Mouse (Mus musculus): ENCODE data around the gene Mthfsd.
A peak's percentile ranks its signal among the peaks of the same experiment; 100 is the strongest.

The Mthfsd gene

DNA sequence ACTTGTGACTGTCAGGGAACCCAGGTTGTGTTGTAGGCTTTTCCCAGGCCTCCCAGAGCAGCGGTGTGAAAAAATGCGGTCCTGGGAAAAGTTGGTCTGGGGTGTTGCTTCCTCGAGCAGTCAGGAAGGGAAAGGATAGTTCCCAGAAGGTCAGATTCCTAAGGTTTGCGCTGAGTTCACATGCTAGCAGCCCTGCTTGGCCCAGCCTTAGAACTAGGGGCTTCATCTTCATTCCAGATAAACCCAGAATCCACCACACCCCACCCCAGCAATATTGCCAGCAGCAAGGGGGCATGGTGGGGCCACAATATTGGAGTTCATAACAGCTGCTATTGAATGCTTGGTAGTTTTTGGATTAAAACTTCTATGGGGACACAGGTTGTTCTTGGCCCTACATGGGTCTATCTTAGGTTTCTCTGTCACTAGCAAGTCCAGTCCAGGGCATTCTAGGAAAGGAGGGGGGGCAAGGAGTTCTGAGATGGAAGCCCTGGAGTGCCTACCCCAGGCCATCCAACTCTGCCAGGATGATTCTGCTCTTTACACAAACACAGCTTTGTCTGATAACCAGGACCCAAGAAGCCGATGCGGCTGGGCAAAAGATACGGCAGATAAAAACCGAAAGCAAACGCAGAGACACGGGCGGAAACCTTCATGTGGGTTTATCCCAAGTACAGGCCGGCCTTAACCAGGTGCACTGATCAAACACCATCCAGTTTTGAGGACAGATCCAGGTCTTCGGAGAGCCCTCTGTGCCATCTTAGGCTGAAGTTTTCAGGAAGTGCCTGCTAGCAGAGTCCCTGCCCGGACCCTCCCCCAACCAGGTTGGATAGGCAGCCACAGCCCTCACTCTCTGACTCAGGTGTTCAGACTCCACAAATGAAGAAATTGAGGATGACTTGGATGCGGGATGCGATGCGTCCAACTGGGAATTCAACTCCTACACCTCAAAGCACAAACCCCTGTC is 12.5 kb upstream of the Mthfsd start:
- DNase-seq = no peak

DNA sequence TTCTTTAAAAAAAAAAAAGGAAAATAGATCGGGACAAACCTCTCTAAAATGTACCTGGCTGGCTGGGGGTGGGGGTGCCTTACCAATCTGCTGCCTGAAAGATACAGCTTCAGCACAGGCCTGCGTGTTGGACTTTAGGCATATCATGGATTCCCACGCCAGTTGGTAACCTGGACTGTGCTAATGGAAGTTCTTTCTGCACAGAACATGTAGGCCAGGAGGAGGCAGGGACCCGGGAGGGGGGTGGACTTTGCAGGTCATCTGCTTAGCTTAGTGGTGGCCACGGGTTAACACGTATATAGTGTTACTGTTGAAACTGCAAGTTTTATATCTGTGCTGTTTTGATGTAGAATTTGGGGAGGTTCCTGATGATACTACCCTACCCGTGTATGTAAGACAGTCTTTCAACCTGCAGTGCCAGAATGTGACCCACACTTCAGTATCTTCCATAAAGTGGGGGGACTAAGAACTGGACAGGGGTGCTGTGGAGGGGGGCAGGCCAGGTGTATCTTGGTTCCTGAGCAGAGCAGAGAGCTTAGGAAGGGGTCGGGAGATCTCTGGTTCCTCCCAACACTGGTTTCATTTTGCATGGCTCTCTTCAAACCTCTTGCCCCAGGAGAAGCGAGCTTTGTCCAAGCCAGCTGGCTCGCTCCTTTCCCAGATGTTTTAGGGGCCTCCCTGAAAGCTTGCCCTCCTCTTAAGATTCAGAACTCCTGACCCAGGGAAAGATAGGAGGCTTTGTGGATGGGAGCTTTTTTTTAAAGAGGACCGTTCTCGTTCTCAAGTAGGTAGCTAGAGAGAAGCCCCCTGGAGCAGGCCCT is 11.7 kb upstream of the Mthfsd start:
- DNase-seq = no peak

DNA sequence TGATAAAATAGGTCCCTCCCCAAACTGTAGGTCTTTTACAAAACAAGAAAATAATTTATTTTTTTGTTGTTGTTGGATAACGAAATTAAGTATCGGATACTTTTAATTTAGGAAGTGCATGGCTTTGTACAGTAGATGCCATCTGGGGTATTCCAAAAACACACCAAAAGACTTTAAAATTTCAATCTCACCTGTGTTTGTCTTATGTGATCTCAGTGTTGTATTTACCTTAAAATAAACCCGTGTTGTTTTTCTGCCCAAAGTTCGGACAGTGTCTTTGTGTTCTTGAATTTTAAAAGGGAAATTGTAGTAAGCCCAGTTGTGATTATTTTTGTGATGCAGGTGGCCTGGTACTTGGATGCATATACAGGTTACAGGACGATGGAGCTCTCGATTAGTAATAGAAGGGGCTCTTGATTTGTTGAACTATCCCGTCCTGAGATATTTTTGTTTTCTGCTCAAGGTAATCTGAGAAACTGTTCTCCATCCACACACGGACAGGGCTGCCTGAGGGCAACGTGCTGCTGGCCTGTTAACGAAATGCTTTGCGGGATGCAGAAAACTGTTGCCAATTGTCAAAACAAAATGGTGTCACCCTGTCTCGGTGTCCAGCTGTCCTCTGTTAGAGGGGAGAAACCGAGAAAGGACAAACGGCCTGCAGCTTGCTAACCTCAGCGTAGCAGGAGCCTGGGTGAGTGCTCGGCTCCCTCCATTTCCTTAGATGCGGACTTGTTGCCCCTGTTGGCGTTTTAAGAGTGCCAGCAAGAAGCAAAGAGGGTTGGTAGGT is 10.6 kb upstream of the Mthfsd start:
- no peak for DNase-seq

DNA sequence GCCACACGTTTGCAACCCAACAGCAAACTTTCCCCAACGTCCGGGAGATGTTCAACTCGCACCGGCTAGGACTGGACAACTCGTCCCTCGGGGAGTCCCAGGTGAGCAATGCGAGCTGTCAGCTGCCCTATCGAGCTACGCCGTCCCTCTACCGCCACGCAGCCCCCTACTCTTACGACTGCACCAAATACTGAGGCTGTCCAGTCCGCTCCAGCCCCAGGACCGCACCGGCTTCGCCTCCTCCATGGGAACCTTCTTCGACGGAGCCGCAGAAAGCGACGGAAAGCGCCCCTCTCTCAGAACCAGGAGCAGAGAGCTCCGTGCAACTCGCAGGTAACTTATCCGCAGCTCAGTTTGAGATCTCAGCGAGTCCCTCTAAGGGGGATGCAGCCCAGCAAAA is 9.7 kb upstream of the Mthfsd start:
- DNase-seq = no peak

DNA sequence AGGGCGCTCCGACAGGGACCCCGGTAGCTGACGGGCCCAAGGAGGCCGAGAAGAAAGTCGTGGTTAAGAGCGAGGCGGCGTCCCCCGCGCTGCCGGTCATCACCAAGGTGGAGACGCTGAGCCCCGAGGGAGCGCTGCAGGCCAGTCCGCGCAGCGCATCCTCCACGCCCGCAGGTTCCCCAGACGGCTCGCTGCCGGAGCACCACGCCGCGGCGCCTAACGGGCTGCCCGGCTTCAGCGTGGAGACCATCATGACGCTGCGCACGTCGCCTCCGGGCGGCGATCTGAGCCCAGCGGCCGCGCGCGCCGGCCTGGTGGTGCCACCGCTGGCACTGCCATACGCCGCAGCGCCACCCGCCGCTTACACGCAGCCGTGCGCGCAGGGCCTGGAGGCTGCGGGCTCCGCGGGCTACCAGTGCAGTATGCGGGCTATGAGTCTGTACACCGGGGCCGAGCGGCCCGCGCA is 9.0 kb upstream of the Mthfsd start:
- DNase-seq = no peak

DNA sequence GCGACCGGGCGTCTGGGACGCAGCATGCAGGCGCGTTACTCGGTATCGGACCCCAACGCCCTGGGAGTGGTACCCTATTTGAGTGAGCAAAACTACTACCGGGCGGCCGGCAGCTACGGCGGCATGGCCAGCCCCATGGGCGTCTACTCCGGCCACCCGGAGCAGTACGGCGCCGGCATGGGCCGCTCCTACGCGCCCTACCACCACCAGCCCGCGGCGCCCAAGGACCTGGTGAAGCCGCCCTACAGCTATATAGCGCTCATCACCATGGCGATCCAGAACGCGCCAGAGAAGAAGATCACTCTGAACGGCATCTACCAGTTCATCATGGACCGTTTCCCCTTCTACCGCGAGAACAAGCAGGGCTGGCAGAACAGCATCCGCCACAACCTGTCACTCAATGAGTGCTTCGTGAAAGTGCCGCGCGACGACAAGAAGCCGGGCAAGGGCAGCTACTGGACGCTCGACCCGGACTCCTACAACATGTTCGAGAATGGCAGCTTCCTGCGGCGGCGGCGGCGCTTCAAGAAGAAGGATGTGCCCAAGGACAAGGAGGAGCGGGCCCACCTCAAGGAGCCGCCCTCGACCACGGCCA is 8.5 kb upstream of the Mthfsd start:
- DNase-seq = no peak

DNA sequence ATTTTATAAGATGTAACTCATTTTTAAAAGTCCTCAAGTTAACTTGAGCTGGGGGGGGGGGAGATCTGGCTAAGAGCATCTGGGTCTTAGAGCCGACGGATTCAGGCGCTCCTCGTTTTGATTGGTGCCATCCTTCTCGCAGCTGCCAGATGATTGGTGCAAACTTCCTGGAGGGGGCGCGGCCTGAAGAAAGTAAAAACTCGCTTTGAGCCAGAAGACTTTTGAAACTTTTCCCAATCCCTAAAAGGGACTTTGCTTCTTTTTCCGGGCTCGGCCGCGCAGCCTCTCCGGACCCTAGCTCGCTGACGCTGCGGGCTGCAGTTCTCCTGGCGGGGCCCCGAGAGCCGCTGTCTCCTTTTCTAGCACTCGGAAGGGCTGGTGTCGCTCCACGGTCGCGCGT is 7.8 kb upstream of the Mthfsd start, which contains the start of gene Foxc2:
Foxc2 (plus strand) TSS at position 224 of the 400 bp plus-strand sequence.
- peak; percentile 58 to 65 for DNase-seq

DNA sequence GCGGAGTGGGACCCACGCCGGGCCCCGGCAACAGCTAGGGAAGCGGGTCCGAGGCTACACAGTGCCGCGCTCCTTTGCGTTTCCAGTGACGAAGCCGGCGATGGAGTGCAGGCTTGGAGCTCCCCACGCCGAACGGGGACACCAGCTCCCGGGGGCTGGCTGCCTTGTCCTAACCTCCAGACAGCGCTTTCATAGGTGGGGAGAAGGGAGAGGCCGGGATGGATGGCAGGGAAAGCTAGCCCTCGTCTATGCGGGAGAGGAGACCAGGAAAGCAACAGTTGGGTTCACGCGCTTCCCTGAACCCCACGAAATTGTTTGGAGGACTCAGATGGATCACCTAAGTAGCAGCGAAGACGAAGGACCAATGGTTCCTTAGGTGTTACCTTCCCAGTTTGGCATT is 6.9 kb upstream of the Mthfsd start:
- DNase-seq = no peak

DNA sequence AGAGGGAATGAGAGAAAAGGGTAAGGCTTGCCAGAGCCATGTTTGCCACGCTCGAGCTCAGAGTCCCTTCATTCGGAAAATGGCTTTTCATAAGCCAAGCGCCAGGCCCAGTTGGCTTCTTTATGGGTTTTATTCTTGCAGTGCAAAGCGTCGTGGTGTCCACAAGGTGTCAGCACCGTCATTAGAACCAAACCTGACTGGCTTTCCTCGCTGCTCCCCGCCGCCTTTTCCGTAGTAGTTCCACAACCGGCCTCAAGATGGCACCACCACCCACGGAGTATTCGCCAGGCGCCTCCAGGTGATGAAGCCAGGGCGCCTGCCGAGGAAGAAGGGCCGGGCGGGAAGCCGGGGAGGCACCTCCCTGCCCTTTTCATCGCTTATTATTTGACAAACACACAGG is 5.1 kb upstream of the Mthfsd start:
- DNase-seq = peak; percentile 88 to 96

DNA sequence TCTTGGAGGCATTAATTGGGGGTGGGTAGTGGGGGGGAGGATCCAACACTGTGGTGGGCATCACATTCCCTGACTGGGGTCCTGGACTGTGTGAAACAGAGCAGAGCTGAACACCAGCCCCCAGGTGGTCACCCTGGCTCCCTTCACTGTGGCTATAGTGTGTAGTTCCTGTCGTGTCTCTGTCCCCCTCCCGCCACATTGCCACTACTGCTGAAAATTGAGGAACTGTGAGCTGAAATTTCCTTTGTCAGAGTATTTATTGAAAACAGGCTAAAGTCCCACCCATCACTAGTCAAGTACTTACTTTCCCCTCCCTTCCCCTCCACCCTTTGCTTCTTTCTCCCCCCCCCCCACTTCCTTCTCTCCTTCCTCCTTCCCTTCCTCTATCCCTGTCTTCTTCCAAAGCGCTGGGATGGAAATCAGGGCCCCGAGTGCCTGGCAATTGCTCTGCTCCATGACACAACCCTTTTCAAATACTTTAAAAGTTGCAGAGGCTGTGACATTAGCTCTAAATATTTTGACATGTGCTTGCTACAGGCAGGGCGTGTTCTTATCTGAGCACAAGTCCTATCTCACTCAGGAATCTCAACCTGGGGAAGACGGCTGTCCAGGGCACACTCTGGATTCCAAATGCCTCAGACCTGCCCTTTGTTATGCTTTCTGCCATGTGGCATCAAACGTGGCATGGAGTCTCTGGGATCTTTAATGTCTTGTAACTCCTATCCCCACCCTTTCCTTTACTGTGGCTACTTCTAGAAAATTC is 3.1 kb upstream of the Mthfsd start:
- DNase-seq = peak in 1 of 2 experiments; percentile 55

DNA sequence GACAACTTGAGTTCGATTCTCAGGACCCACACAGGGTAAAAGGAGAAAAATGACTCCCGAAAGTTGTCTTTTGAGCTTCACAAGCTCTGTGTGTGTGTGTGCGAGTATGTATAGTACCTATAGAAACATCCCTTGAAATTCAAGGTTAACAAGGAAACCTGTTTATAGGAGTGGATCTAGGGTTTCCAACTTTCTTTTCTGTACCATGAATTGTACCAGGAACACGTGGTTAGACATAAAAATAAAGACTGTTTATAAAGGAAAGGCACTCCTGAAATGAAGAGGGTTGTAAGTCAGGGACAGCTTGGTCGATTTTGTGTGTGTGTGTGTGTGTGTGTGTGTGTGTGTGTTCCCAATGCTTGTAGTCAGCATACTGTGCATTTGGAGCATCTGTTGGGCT is 465 bp upstream of the Mthfsd start:
- DNase-seq = no peak

DNA sequence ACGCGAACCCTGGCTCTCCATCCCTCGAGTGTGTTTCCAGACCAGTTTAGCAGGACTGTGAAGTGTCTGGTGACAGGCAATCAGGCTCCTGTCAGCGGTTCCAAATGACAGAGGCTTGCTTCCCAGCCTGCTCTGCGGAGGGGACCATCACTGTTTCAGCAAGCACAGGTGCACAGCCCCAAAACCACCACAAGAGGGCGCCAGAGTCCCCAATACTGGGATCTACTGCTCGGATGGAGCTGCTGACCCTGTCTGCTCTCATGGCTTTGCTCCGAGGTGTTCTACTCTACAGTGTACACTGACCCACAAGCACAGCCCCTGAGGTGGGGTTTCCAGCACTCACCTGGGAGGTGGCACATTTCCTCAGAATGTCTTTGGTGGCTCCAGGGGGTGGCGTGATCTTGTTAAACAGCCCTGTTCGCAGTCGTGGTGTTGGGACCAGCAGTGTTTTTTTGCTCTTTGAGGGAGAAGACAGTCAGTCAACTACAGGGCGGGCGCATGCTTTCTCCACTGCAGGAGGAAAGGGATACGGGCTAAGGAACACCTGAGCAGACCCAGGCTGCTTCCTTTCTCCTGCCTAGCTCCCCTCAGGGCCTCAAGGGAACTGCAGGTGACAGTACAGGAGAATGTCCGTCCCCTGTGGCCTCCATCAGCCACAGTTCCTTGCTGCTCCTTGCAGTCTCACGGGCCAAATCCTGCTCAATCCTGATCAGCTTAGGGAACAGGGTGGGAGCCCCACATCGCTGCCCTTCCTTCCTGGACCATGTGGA is 4.0 kb downstream of the Mthfsd start:
- DNase-seq = peak; percentile 41 to 75

DNA sequence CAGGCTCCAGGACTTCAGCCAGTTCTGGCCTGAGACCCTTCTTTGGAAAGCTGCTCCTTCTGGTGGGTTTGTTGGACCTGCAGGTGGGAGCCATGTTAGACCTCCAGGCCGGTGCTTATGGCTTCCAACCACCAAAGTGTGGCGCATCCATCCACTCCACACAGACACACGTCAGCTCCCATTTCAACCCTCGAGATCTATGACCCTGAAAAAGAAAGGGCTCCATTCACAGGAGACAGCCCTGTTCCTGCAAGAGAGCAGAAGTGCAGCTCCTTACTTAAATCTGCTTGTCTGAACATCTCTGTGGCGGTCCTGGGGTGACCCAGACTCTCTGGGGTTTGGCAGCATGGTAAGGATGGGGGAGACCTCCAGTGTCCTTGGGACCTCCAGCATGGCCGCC is 14.7 kb downstream of the Mthfsd start:
- DNase-seq = no peak

DNA sequence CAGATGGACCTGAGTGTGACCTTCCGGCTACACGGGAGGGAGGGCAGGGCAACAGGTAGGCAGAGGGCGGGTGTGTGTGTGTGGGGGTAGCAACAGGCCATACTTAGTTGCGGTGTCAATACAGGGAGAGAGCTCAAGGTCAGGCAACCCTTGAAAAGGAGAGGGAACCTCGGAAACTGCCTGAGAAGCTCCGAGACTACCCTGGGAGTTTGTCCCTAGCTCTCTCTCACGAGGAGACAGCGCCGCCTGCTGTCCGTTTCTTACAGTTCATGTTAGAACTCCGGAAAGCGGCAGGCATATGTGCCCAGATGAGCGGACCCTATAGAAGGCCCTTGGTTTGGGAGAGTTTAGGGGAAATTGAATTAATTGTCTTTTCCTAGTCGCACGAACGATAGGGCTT is 15.6 kb downstream of the Mthfsd start:
- DNase-seq = peak; percentile 47 to 74

DNA sequence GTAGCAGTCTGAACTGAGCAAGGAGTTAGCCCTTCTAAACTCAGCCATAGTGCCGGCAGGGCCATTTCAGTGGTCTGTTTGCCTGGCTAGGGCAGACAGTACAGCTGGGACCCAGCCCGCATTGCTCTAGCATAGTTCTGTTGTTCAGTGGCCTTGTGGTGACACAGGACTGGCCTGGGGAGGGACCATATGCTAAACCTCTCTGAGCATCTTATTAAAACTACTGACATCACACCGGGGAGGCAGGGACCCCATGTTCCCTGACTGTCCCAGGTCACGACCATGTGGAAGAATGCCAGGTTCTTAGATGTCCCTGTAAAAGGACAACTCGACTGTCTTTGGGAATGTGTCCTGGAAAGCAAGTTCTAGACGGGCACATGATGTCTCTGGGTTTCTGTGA is 16.1 kb downstream of the Mthfsd start:
- no peak for DNase-seq

DNA sequence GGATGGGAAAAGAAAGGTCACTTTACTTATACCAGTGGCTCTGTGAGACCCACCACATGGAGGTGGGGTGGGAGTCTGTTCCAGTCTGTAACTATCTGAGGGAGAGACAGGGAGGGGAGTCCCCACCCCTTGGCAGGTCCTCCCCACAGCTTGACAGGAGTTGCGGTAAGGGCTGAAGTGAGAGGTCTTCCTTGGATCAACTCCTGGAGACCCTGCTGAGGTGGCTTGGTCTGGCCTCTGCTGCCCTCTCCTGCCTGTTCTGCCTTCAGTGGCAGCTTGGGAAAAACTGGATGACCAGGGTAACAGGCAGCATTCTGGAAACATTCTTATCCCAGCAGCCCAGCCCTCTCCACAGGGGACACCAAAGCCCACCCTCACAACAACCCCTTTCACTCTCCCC is 17.5 kb downstream of the Mthfsd start:
- DNase-seq = no peak

DNA sequence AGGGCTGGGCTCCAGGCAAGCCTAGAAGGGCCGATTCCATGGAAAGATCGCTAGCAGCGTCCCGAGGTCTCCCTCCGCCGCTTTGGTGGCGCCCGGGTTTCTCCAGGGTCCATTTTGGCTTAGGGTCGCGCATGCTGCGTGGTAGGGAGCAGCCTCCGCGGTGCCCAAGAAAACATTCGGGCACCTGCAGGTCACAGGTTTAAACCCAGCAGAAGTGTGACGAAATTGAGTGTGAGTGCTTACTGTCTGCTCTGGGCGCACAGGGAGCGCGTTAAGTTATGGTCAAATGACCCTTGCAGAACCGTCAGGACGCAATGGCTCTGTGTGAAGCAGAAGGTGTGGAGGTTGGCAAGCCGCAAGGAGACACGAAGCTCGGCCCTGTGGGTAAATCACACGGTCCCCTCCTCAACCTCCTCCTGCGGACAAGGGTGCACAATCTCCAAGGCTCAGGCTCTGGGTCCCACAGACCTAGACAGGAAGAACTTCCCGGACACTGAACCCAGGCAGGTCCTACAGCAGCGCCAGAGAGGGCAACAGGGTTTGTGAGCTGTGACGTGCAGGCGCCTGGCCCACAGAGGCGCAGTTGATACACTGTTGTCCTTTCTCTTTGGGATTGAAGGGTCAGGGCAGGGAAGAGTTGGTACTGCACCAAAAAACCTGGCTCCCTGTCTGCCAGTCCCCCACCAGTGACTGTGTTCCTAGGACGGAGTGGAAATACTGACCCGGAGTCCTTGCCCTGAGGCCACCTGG is 18.4 kb downstream of the Mthfsd start:
- DNase-seq = no peak

DNA sequence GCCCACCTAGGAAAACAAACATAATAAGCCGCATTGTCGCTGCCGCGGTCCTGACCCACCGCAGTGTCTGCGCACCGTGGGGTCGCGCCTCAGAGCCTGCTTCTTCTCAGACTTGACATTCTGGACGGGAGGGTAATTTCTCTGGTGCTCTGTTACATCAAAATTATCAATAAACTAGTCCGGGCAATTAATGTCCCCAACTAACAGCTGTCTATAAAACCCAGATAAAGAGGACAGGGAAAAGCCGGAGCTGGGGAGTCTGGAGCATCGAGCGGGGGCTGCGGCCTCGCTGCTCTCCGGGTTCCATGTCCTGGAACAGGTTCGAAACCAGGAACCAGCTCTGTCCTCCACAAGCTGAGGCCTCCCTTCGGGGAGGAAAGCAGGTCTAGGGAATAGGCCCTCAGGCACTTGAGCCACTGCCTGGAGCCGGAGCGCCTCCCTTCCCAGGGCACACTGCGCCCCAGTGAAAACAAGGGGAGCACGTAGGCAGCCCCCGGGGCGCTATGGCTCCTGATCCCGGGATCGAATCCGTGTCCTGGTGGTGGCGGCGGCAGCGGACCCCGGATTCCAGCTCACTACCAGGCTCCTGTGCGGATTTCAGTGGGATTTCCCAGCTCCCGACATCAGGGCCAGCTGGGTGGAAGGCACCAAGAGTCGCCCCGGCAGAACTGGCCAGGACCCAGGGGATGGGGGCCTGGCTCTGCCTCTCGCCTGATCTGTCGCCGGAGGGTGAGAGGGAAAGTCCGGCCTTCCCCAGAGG is 19.1 kb downstream of the Mthfsd start:
- no peak for DNase-seq

DNA sequence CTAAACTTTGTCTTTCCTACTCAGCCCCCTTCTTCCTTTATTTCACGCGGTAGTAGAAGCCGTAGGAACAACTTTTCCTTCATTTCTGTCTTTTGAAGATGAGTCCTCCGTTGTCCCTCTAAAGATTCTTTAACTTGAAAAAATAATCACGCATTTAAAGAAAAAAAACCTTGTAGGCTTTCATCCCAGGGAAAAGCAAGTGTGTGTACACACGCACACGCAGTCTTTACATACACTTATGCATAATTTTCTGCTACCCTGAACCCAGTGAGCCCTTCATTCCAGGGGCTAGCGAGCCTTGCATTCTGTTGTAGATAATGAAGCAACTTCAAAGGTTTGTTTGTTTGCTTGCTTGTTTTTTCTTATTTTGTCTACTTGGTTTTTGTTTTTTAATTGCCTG is 19.9 kb downstream of the Mthfsd start:
- DNase-seq = no peak

Data from spleen, adult 18-20 months (tissue).